Mouse (Mus musculus) layer of hippocampus, postnatal 36 days (tissue): Measurements from ENCODE around the gene Plxnc1. TPM values are rescaled to one million over a fixed set of nuclear protein-coding genes. Genes with fewer than 3 reads are reported as not detected.
A peak's percentile ranks its signal among the peaks of the same experiment; 100 is the strongest.

Experiments used
- DNase-seq, 2 experiments: peaks; one replicate each; pipeline ENCODE4 v3.0.0; 2022
- total RNA-seq, 2 experiments: library from RNA; stranded (reverse); gene quantifications; 2 replicates each; pipeline ENCODE4 v1.2.3; 2021

Gene Plxnc1
- total RNA-seq, 2 experiments from 2014 or later: 32.6 to 33.5 TPM

- DNase-seq: no peak
Observed at GRCm38 (mm10) chr10:94947915-94948675, 3.5 kb upstream of the Plxnc1 start.

- DNase-seq: no peak
Observed at GRCm38 (mm10) chr10:94947386-94947785, 2.8 kb upstream of the Plxnc1 start.

- peak in 1 of 2 experiments; percentile 37 for DNase-seq
Observed at GRCm38 (mm10) chr10:94945206-94945711, 624 bp upstream of the Plxnc1 start.

- peak; percentile 71 to 73 for DNase-seq
Observed at GRCm38 (mm10) chr10:94943846-94944690, 567 bp downstream of the Plxnc1 start.

- peak in 1 of 2 experiments; percentile 58 for DNase-seq
Observed at GRCm38 (mm10) chr10:94943401-94943845, 1.2 kb downstream of the Plxnc1 start.

GRCm38 (mm10) chr10:94942449-94943041, 2.1 kb downstream of the Plxnc1 start:
- no peak for DNase-seq

GRCm38 (mm10) chr10:94941551-94941950, 3.1 kb downstream of the Plxnc1 start:
- DNase-seq: no peak

GRCm38 (mm10) chr10:94940786-94941185, 3.8 kb downstream of the Plxnc1 start:
- DNase-seq: no peak

GRCm38 (mm10) chr10:94940061-94940460, 4.6 kb downstream of the Plxnc1 start:
- no peak for DNase-seq

- DNase-seq: no peak
Observed at GRCm38 (mm10) chr10:94938899-94939298, 5.7 kb downstream of the Plxnc1 start.

- no peak for DNase-seq
Observed at GRCm38 (mm10) chr10:94938320-94938719, 6.3 kb downstream of the Plxnc1 start.

GRCm38 (mm10) chr10:94935270-94935669, 9.4 kb downstream of the Plxnc1 start:
- DNase-seq: no peak

- no peak for DNase-seq
Observed at GRCm38 (mm10) chr10:94934151-94934614, 10.5 kb downstream of the Plxnc1 start.

GRCm38 (mm10) chr10:94931961-94932832, 12.4 kb downstream of the Plxnc1 start:
- DNase-seq: no peak

GRCm38 (mm10) chr10:94928164-94928563, 16.5 kb downstream of the Plxnc1 start:
- no peak for DNase-seq

- DNase-seq: no peak
Observed at GRCm38 (mm10) chr10:94926297-94926696, 18.3 kb downstream of the Plxnc1 start.

- no peak for DNase-seq
Observed at GRCm38 (mm10) chr10:94924878-94925277, 19.8 kb downstream of the Plxnc1 start.

GRCm38 (mm10) chr10:94924450-94924849, 20.2 kb downstream of the Plxnc1 start:
- no peak for DNase-seq

GRCm38 (mm10) chr10:94923337-94923762, 21.3 kb downstream of the Plxnc1 start:
- no peak for DNase-seq

GRCm38 (mm10) chr10:94922848-94923247, 21.8 kb downstream of the Plxnc1 start:
- DNase-seq: no peak

GRCm38 (mm10) chr10:94921751-94922150, 22.9 kb downstream of the Plxnc1 start:
- no peak for DNase-seq

- DNase-seq: no peak
Observed at GRCm38 (mm10) chr10:94920526-94920925, 24.1 kb downstream of the Plxnc1 start.
